Mouse (Mus musculus) liver, postnatal 0 days (tissue): ENCODE results near the gene Vps18. TPM values are rescaled to one million over a fixed set of nuclear protein-coding genes. Genes with fewer than 3 reads are reported as not detected.
A peak's percentile ranks its signal among the peaks of the same experiment; 100 is the strongest.

Experiments
- ATAC-seq: fragments of 200-750 bp; cut with Nextera tagmentation; 2 replicates; pipeline ENCODE4 v1.8.0; 2017; ENCODE audit warnings: mild to moderate bottlenecking, moderate library complexity
- DNase-seq: peaks from one replicate; pipeline ENCODE4 v3.0.0-alpha.2; 2016
- H3K27ac ChIP-seq: fragments of 300-500 bp; sonication (generic); 2 replicates; pipeline ENCODE4 v1.5.1; 2014; ENCODE audit warnings: antibody characterized with exemption, moderate library complexity, mild to moderate bottlenecking, low read depth
- H3K27me3 ChIP-seq: fragments of 300-500 bp; sonication (generic); 2 replicates; pipeline ENCODE4 v1.6.1; 2014; ENCODE audit warnings: low read length, control low read depth, mixed read lengths; ENCODE audit not compliant: insufficient read depth
- H3K36me3 ChIP-seq: fragments of 300-500 bp; sonication (generic); replicated peaks from 2 replicates; pipeline ENCODE4 v1.6.1; 2014; ENCODE audit warnings: mild to moderate bottlenecking, control low read depth, low read length, moderate library complexity, mixed read lengths; ENCODE audit not compliant: insufficient read depth
- H3K4me1 ChIP-seq: fragments of 300-500 bp; sonication (generic); 2 replicates; pipeline ENCODE4 v1.6.1; 2014; ENCODE audit warnings: antibody characterized with exemption, mild to moderate bottlenecking, control low read depth; ENCODE audit not compliant: insufficient read depth
- H3K4me2 ChIP-seq: fragments of 300-500 bp; sonication (generic); 2 replicates; pipeline ENCODE4 v1.6.1; 2014; ENCODE audit warnings: low read depth, mild to moderate bottlenecking, low read length, moderate library complexity, mixed read lengths
- H3K4me3 ChIP-seq: fragments of 300-500 bp; sonication (generic); 2 replicates; pipeline ENCODE4 v1.5.1; 2014; ENCODE audit warnings: low read depth, low read length
- H3K9ac ChIP-seq: fragments of 300-500 bp; sonication (generic); replicated peaks from 2 replicates; pipeline ENCODE4 v1.6.1; 2014; ENCODE audit warnings: mild to moderate bottlenecking, moderate library complexity
- H3K9me3 ChIP-seq: fragments of 300-500 bp; sonication (generic); 2 replicates; pipeline ENCODE4 v1.6.1; 2016; ENCODE audit warnings: mild to moderate bottlenecking, control low read depth, low read length, mixed read lengths
- CTCF ChIP-seq: sonication (generic); IDR thresholded peaks from 2 replicates; pipeline ENCODE4 v1.5.1; 2016; ENCODE audit warnings: antibody characterized with exemption, low read depth
- EP300 ChIP-seq: IDR thresholded peaks from 2 replicates; pipeline ENCODE4 v1.6.1; 2016; ENCODE audit warnings: antibody characterized with exemption, low read depth, mild to moderate bottlenecking
- WGBS: fragments of 180-500 bp; shearing (Covaris S2); extraction: QIAGEN DNeasy Blood & Tissue Kit; methylation state at CpG from one replicate; pipeline ENCODE4 v1.1.7; 2014; ENCODE audit not compliant: insufficient replicate concordance; 5-methylcytosine and 5-hydroxymethylcytosine counted together
- polyA plus RNA-seq: library from polyadenylated mRNA; unstranded; fragments of >200 nt; fragmentation: Nextera tagmentation; extraction: Ambion mirVana; gene quantifications from 2 replicates; pipeline ENCODE4 v1.2.1, GENCODE M21; 2015

Gene Vps18
- polyA plus RNA-seq, 1 experiment from 2014 or later: 4.7 TPM

DNA sequence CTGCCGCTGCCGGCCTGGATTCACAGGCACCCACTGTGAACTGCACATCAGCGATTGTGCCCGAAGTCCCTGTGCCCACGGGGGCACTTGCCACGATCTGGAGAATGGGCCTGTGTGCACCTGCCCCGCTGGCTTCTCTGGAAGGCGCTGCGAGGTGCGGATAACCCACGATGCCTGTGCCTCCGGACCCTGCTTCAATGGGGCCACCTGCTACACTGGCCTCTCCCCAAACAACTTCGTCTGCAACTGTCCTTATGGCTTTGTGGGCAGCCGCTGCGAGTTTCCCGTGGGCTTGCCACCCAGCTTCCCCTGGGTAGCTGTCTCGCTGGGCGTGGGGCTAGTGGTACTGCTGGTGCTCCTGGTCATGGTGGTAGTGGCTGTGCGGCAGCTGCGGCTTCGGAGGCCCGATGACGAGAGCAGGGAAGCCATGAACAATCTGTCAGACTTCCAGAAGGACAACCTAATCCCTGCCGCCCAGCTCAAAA lies 43.7 kb downstream of the Vps18 start:
- 0 out of 2 replicates have a peak overlapping the region, but pooled peaks have one; percentile 3 for H3K4me2 ChIP-seq
- 68% methylated on average over 24 of the region's 24 CpGs for WGBS
- H3K4me3 ChIP-seq: no peak overlapping the region
- H3K4me1 ChIP-seq: peaks cover 6% of the 10 kb centered on the region
- H3K27ac ChIP-seq: no peak overlapping the region
- H3K9ac ChIP-seq: no peak overlapping the region
- H3K36me3 ChIP-seq: no peaks in the 10 kb centered on the region
- ATAC-seq (no peak), DNase-seq (no peak)
- peaks cover 24% of the 10 kb centered on the region for H3K27me3 ChIP-seq
- TF ChIP-seq CTCF (no peak), EP300 (no peak)
- H3K9me3 ChIP-seq: no peaks in the 10 kb centered on the region

- Histone ChIP-seq H3K4me2 (no peak overlapping the region), H3K27me3 (peaks cover 9% of the 10 kb centered on the region; the same call in 1 of the 2 replicates), H3K4me3 (no peak overlapping the region), H3K9me3 (no peaks in the 10 kb centered on the region), H3K9ac (no peak overlapping the region), H3K27ac (no peak overlapping the region), H3K36me3 (no peaks in the 10 kb centered on the region), H3K4me1 (peaks cover 16% of the 10 kb centered on the region)
- 55% methylated on average over 1 of the region's 1 CpGs for WGBS
- ATAC-seq: no peak
- no peak for DNase-seq
- TF ChIP-seq EP300 (no peak), CTCF (no peak)
Measured at GRCm38 (mm10) chr2:119334135-119334534, 45.6 kb downstream of the Vps18 start.

DNA sequence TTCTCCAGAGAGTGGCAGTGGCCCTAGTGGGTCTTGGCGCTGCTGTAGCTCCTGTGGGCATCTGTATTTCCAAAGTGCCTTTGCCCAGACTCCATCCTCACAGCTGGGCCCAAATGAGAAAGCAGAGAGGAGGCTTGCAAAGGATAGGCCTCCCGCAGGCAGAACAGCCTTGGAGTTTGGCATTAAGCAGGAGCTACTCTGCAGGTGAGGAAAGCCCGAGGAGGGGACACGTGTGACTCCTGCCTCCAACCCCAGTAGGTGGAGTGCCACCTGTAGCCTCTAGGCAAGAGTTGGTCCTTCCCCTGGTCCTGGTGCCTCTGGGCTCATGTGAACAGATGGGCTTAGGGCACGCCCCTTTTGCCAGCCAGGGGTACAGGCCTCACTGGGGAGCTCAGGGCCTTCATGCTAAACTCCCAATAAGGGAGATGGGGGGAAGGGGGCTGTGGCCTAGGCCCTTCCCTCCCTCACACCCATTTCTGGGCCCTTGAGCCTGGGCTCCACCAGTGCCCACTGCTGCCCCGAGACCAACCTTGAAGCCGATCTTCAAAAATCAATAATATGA lies 46.5 kb downstream of the Vps18 start:
- no peak overlapping the region for H3K27ac ChIP-seq
- H3K4me2 ChIP-seq: no peak overlapping the region
- H3K4me1 ChIP-seq: peaks cover 16% of the 10 kb centered on the region
- TF ChIP-seq EP300: no peak
- TF ChIP-seq CTCF: no peak
- no peak for ATAC-seq
- 77% methylated on average over 7 of the region's 7 CpGs for WGBS
- peaks cover 9% of the 10 kb centered on the region; the same call in 1 of the 2 replicates for H3K27me3 ChIP-seq
- no peak overlapping the region for H3K4me3 ChIP-seq
- H3K9ac ChIP-seq: no peak overlapping the region
- no peak for DNase-seq
- no peaks in the 10 kb centered on the region for H3K9me3 ChIP-seq
- H3K36me3 ChIP-seq: no peaks in the 10 kb centered on the region

DNA sequence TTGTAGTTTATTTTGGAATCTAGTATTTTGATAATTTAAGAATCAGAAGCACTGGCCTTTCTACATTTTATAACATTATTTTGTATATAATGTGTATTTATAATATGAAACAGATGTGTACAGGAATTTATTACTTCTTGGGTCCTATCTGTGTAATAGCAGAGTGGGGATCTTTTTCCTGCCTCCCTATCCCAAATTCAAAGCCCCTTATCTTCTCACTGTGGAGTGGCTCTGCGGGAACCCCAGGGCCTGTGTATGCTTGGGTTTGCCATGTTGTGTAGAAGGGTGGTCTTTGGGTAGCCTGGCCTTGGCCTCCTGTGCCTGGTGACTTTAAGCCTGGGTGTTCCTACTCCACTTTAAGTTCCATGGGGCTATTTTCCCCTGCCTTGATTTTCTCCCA lies 47.0 kb downstream of the Vps18 start:
- Histone ChIP-seq H3K4me2 (no peak overlapping the region), H3K27ac (no peak overlapping the region)
- 77% methylated on average over 1 of the region's 1 CpGs for WGBS

GRCm38 (mm10) chr2:119336002-119336401 lies 47.5 kb downstream of the Vps18 start:
- no peak overlapping the region for H3K4me2 ChIP-seq
- DNase-seq: no peak
- WGBS: 30% methylated on average over 2 of the region's 2 CpGs

More for the DNA sequence above, 47.0 kb downstream of the Vps18 start:
- no peaks in the 10 kb centered on the region for H3K9me3 ChIP-seq
- H3K4me1 ChIP-seq: peaks cover 16% of the 10 kb centered on the region
- no peak overlapping the region for H3K4me3 ChIP-seq
- peaks cover 9% of the 10 kb centered on the region; the same call in 1 of the 2 replicates for H3K27me3 ChIP-seq
- no peaks in the 10 kb centered on the region for H3K36me3 ChIP-seq
- DNase-seq: no peak
- TF ChIP-seq CTCF (no peak), EP300 (no peak)
- no peak overlapping the region for H3K9ac ChIP-seq
- ATAC-seq: no peak

GRCm38 (mm10) chr2:119336470-119336869 lies 47.9 kb downstream of the Vps18 start:
- H3K36me3 ChIP-seq: no peaks in the 10 kb centered on the region
- H3K27me3 ChIP-seq: peaks cover 8% of the 10 kb centered on the region; the same call in 1 of the 2 replicates
- H3K4me2 ChIP-seq: 0 out of 2 replicates have a peak overlapping the region, but pooled peaks have one; percentile 7
- H3K9ac ChIP-seq: no peak overlapping the region
- H3K4me3 ChIP-seq: no peak overlapping the region
- 39% methylated on average over 10 of the region's 10 CpGs for WGBS
- peaks cover 16% of the 10 kb centered on the region for H3K4me1 ChIP-seq
- TF ChIP-seq CTCF (no peak), EP300 (no peak)
- ATAC-seq (no peak), DNase-seq (no peak)
- no peaks in the 10 kb centered on the region for H3K9me3 ChIP-seq
- peak overlapping the region; percentile 62; the same call in 1 of the 2 replicates for H3K27ac ChIP-seq

More at GRCm38 (mm10) chr2:119336002-119336401, 47.5 kb downstream of the Vps18 start:
- H3K9me3 ChIP-seq: no peaks in the 10 kb centered on the region
- peak overlapping the region; percentile 57; the same call in 1 of the 2 replicates for H3K27ac ChIP-seq
- H3K36me3 ChIP-seq: no peaks in the 10 kb centered on the region
- peaks cover 9% of the 10 kb centered on the region; the same call in 1 of the 2 replicates for H3K27me3 ChIP-seq
- TF ChIP-seq CTCF: no peak
- TF ChIP-seq EP300: no peak
- peaks cover 16% of the 10 kb centered on the region for H3K4me1 ChIP-seq
- H3K9ac ChIP-seq: no peak overlapping the region
- ATAC-seq: no peak
- no peak overlapping the region for H3K4me3 ChIP-seq
